Mouse (Mus musculus): ENCODE data around the gene Extl1.

GRCm38 (mm10) chr4:134393026-134393425, 9.4 kb upstream of the Extl1 start:
- TF ChIP-seq CTCF (IDR thresholded peaks at IDR 0.05; ENCODE audit: low read depth) = peak; percentile 60
- no peak for TF ChIP-seq EP300 (optimal IDR thresholded peaks at IDR 0.05)
